Mouse (Mus musculus): ENCODE data around the gene Slc30a1. TPM values are rescaled to one million over a fixed set of nuclear protein-coding genes. Genes with fewer than 3 reads are reported as not detected.

The Slc30a1 gene
- total RNA-seq (2023), result 10 to 100 TPM; 25.3 to 27.7 TPM

DNA sequence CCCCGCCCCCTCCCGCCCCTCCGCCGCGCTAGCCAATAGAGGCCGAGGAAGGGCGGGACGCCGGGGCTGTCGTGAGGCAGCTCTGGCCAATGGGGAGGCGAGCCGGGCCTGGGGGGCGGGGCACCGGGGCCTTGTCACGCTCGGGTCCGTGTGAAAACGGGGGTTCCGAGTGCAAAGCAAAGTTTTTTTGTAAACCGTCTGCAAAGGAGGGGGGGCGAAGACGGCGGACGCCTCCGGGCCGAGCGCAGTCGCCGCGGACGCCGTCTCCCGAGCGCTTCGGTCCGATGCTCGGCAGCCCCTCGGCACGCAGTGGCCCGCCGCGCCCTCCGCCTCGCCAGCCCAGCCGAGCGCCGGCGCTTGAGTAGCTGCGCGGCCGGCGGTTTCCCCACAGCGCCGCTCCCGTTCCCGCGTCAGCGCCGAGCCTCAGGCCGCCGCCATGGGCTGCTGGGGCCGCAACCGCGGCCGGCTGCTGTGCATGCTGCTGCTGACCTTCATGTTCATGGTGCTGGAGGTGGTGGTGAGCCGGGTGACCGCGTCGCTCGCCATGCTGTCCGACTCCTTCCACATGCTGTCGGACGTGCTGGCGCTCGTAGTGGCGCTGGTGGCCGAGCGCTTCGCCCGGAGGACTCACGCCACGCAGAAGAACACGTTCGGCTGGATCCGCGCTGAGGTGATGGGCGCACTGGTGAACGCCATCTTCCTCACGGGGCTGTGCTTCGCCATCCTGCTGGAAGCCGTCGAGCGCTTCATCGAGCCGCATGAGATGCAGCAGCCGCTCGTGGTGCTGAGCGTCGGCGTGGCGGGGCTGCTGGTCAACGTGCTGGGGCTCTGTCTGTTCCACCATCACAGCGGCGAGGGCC is at the start of gene Slc30a1:
Gene Slc30a1 (plus strand): TSS at position 197 of the 860 bp plus-strand sequence.

Other genes with a start within 250 kb of the Slc30a1 start
- gene Lpgat1, start 188.9 kb upstream of the Slc30a1 start, total RNA-seq (2023), result 10 to 100 TPM; 40.5 to 40.6 TPM
- gene Nek2, start 85.3 kb upstream of the Slc30a1 start, total RNA-seq (2023), result 1 to 10 TPM in 1 of 2 experiments, under 1 TPM in 1; 0.55 to 1.9 TPM
- under 1 TPM; 0.39 to 0.45 TPM for gene Rd3, start 70.6 kb downstream of the Slc30a1 start, total RNA-seq (2023)
- 10 to 100 TPM; 39.5 to 43.7 TPM for gene Traf5, start 185.8 kb downstream of the Slc30a1 start, total RNA-seq (2023)
- 10 to 100 TPM; 21.6 to 22.8 TPM for gene Rcor3, start 231.3 kb downstream of the Slc30a1 start, total RNA-seq (2023)

All from monocyte, adult 59 days (primary cell).